Mouse (Mus musculus) forebrain, embryonic 12.5 days (tissue): Measurements from ENCODE around the gene 9930021J03Rik. TPM values are rescaled to one million over a fixed set of nuclear protein-coding genes. Genes with fewer than 3 reads are reported as not detected.

Source experiments
- ATAC-seq: fragments of 200-750 bp; cut with Nextera tagmentation; 2 replicates; pipeline ENCODE4 v1.8.0; 2017; ENCODE audit warnings: moderate TSS enrichment; ENCODE audit not compliant: low FRiP score
- H3K27ac ChIP-seq: fragments of 300-500 bp; sonication (generic); 2 replicates; pipeline ENCODE4 v1.5.1; 2016; ENCODE audit warnings: mild to moderate bottlenecking
- H3K27me3 ChIP-seq: fragments of 300-500 bp; sonication (generic); 2 replicates; pipeline ENCODE4 v1.6.1; 2016; ENCODE audit warnings: mild to moderate bottlenecking
- H3K36me3 ChIP-seq: fragments of 300-500 bp; sonication (generic); replicated peaks from 2 replicates; pipeline ENCODE4 v1.6.1; 2016; ENCODE audit warnings: mild to moderate bottlenecking
- H3K4me1 ChIP-seq: fragments of 300-500 bp; sonication (generic); 2 replicates; pipeline ENCODE4 v1.6.1; 2016
- H3K4me2 ChIP-seq: fragments of 300-500 bp; sonication (generic); 2 replicates; pipeline ENCODE4 v1.6.1; 2016; ENCODE audit warnings: mild to moderate bottlenecking, moderate library complexity
- H3K4me3 ChIP-seq: fragments of 300-500 bp; sonication (generic); replicated peaks from 2 replicates; pipeline ENCODE4 v1.5.1; 2016; ENCODE audit warnings: mild to moderate bottlenecking
- H3K9ac ChIP-seq: fragments of 300-500 bp; sonication (generic); 2 replicates; pipeline ENCODE4 v1.6.1; 2016; ENCODE audit warnings: mild to moderate bottlenecking
- H3K9me3 ChIP-seq: fragments of 300-500 bp; sonication (generic); 2 replicates; pipeline ENCODE4 v1.6.1; 2016
- WGBS: fragments of 180-500 bp; shearing (Covaris S2); methylation state at CpG from one replicate; pipeline ENCODE4 v1.1.7; 2016; 5-methylcytosine and 5-hydroxymethylcytosine counted together
- polyA plus RNA-seq: library from polyadenylated mRNA; unstranded; fragments of >200 nt; fragmentation: Nextera tagmentation; extraction: Ambion mirVana; gene quantifications from 2 replicates; pipeline ENCODE4 v1.2.1, GENCODE M21; 2016

Gene 9930021J03Rik
- polyA plus RNA-seq, 1 experiment from 2014 or later, result 8.2 TPM

DNA sequence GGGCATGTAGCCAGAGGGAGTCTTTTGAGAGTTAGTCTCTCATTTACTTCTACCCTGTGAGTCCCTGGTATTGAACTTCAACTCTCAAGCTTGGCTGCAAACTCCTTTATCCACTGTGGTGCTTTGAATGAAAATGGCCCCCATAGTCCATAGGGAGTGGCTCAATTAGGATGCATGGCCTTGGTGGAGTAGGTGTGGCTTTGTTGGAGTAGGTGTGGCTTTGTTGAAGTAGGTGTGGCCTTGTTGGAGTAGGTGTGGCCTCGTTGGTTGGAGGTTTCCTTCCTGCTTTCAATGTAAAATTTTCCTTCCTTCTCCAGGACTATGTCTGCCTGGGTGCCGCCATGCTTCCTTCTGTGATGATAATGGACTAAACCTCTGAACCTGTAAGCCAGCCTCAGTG is 25.1 kb upstream of the 9930021J03Rik start:
- no peaks in the 10 kb centered on the region for H3K4me1 ChIP-seq
- H3K4me3 ChIP-seq, result no peak overlapping the region
- no peak overlapping the region for H3K27ac ChIP-seq
- H3K36me3 ChIP-seq, result no peaks in the 10 kb centered on the region
- 75% methylated on average over 2 of the region's 2 CpGs for WGBS
- no peak for ATAC-seq
- H3K9ac ChIP-seq, result no peak overlapping the region
- 0 out of 2 replicates have a peak, but pooled peaks cover 4% of the 10 kb centered on the region for H3K27me3 ChIP-seq
- H3K4me2 ChIP-seq, result no peak overlapping the region
- H3K9me3 ChIP-seq, result no peaks in the 10 kb centered on the region

DNA sequence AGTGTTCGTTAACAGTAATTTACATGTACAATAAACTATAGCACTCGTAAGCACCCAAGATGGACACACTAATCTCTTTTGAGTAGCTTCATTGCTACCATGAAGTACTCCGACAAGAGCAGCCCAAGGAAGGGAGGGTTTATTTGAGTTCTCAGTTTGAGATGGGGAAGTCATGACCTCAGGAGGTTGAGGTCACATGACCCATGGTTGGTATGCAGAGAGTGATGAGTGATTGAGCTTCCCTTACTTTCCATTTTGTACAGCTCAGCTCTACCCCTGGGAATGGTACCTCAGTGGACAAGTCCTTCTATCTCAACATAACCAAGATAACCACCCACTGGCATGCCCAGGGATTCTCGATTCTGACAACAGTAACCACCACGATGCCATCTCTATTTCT is 22.8 kb upstream of the 9930021J03Rik start:
- WGBS, result 83% methylated on average over 5 of the region's 5 CpGs
- H3K4me3 ChIP-seq, result no peak overlapping the region
- H3K9me3 ChIP-seq, result no peaks in the 10 kb centered on the region
- no peaks in the 10 kb centered on the region for H3K27me3 ChIP-seq
- no peak for ATAC-seq
- no peak overlapping the region for H3K4me2 ChIP-seq
- H3K36me3 ChIP-seq, result no peaks in the 10 kb centered on the region
- H3K4me1 ChIP-seq, result no peaks in the 10 kb centered on the region
- no peak overlapping the region for H3K9ac ChIP-seq
- H3K27ac ChIP-seq, result no peak overlapping the region

DNA sequence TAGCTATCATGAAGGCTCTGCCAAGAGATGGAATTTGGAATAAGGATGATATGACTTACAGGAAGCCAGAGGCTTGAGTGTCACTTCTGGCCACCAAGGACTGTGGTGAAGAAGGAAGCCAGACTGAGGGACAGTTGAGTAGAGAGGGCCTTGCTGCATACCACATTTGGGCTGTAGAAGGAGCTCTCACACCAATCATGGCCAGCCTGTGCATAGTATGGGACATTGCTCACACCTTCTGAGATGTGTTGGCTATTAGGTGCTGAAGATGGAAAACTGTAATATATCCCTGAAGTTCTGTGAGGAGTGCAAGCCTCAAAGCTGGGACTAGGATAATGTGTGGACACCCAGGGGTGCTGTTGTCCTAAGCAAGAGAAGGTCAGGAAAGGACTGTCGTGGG is 20.9 kb upstream of the 9930021J03Rik start:
- no peak for ATAC-seq
- Histone ChIP-seq H3K36me3 (no peaks in the 10 kb centered on the region), H3K9ac (no peak overlapping the region), H3K4me1 (no peaks in the 10 kb centered on the region), H3K9me3 (no peaks in the 10 kb centered on the region), H3K4me3 (no peak overlapping the region), H3K27ac (no peak overlapping the region), H3K4me2 (no peak overlapping the region), H3K27me3 (no peaks in the 10 kb centered on the region)
- WGBS, result 81% methylated on average over 1 of the region's 1 CpGs

DNA sequence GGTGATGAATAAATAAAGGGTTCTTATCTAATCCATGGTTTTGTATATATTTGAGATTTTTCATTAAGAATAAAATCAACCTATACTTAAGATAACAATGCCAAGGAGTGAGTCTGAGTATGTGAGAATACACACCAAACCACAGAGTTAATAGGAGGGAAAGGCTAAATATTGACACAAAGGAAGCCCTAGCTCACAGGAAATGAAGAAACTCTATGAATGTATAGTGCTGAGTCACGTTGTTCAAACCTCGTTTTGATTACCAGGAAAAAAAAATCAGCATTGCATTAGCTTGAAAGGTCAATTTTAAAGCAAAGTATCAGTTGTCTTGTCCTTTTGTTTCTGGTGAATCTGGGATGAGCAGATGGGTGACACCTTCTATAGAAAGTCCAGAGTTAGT is 19.2 kb upstream of the 9930021J03Rik start:
- 65% methylated on average over 2 of the region's 2 CpGs for WGBS
- no peak for ATAC-seq
- H3K36me3 ChIP-seq, result no peaks in the 10 kb centered on the region
- H3K9ac ChIP-seq, result no peak overlapping the region
- no peaks in the 10 kb centered on the region for H3K4me1 ChIP-seq
- H3K4me2 ChIP-seq, result no peak overlapping the region
- no peaks in the 10 kb centered on the region for H3K9me3 ChIP-seq
- H3K4me3 ChIP-seq, result no peak overlapping the region
- H3K27ac ChIP-seq, result no peak overlapping the region
- H3K27me3 ChIP-seq, result no peaks in the 10 kb centered on the region

DNA sequence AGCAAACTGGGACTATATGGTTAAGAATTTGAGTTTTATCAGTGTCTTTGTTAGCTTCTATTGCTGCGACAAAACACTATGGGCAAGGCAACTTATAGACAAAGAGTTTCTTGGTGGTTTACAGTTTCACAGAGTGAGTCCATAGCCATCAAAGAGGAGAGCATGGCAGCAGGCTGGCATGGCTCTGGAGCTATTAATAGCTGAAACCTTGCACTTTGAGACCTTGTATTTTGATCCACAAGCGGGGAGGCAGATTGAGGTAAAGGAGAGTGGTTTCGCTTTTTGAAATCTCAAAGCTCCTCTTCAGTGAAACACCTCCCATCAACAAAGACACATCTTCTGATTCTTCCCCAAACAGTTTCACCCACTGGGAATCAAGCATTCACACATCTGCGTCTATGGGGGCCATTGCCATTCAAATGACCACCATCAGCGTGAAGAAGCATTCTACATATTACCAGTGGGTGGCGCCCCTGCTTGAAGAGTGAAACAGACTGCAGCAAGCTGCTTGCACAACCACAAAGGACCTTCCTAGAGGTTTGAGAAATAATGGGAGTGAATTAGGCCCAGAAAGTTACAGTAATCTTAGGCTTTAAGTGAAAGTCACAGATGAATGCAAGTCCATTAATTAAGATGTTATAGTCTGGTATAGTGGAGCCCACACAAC is 18.4 kb upstream of the 9930021J03Rik start:
- H3K9me3 ChIP-seq, result no peaks in the 10 kb centered on the region
- no peak overlapping the region for H3K4me2 ChIP-seq
- WGBS, result 44% methylated on average over 6 of the region's 6 CpGs
- H3K4me1 ChIP-seq, result no peaks in the 10 kb centered on the region
- no peaks in the 10 kb centered on the region for H3K27me3 ChIP-seq
- ATAC-seq, result no peak
- no peaks in the 10 kb centered on the region for H3K36me3 ChIP-seq
- H3K4me3 ChIP-seq, result no peak overlapping the region
- no peak overlapping the region for H3K9ac ChIP-seq
- no peak overlapping the region for H3K27ac ChIP-seq

DNA sequence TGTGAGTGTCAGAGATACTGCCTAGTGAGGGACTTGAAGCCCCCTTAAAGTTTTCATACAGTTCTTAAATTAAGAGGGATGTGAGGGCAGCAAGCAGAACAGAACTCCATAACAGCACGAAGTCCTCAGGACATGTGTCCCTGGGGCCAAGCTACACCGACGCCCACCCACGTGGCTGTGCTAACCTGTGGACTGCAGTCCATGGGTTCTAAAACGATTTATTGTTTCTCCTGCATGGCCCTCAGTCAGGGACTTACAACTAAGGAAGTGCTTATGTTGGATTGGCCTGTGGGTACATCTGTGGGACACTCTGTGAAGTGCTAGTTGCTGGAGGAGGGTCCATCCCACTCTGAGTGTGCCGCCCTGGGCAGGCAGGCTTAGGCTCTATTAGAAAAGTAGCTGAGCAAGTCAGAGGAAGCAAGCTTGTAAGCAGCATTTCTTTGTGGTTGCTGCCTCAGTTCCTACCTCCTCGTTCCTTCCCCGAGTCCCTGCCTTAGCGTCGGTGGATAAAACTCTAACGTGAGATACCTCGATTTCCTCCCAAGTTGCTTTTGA is 17.7 kb upstream of the 9930021J03Rik start:
- Histone ChIP-seq H3K4me1 (no peaks in the 10 kb centered on the region), H3K36me3 (no peaks in the 10 kb centered on the region), H3K27me3 (no peaks in the 10 kb centered on the region), H3K9ac (no peak overlapping the region), H3K4me3 (no peak overlapping the region), H3K9me3 (no peaks in the 10 kb centered on the region), H3K4me2 (no peak overlapping the region), H3K27ac (no peak overlapping the region)
- 67% methylated on average over 12 of the region's 12 CpGs for WGBS
- ATAC-seq, result no peak

DNA sequence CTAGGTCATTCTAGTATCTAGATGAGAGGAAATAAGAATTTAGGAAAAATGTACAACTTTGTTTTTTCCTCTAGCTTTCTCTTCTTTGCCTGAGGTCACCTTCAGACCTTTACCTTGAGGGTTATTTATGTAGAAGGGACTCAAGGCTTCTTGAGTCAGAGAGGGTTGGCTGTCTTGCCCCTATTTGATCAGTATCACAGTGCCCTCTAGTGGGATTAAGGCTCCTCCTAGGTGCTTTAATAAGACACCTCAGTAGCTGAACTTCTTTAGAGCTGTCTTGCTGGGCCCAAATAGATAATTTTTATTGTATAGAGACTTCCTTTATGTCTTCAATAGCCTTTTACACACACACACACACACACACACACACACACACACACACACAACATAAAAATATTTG is 15.2 kb upstream of the 9930021J03Rik start:
- H3K36me3 ChIP-seq, result no peaks in the 10 kb centered on the region
- H3K27me3 ChIP-seq, result no peaks in the 10 kb centered on the region
- H3K9me3 ChIP-seq, result no peaks in the 10 kb centered on the region
- no peak overlapping the region for H3K4me2 ChIP-seq
- no peak overlapping the region for H3K9ac ChIP-seq
- no peak overlapping the region for H3K27ac ChIP-seq
- H3K4me3 ChIP-seq, result no peak overlapping the region
- ATAC-seq, result no peak
- no peaks in the 10 kb centered on the region; the same call in 1 of the 2 replicates for H3K4me1 ChIP-seq

DNA sequence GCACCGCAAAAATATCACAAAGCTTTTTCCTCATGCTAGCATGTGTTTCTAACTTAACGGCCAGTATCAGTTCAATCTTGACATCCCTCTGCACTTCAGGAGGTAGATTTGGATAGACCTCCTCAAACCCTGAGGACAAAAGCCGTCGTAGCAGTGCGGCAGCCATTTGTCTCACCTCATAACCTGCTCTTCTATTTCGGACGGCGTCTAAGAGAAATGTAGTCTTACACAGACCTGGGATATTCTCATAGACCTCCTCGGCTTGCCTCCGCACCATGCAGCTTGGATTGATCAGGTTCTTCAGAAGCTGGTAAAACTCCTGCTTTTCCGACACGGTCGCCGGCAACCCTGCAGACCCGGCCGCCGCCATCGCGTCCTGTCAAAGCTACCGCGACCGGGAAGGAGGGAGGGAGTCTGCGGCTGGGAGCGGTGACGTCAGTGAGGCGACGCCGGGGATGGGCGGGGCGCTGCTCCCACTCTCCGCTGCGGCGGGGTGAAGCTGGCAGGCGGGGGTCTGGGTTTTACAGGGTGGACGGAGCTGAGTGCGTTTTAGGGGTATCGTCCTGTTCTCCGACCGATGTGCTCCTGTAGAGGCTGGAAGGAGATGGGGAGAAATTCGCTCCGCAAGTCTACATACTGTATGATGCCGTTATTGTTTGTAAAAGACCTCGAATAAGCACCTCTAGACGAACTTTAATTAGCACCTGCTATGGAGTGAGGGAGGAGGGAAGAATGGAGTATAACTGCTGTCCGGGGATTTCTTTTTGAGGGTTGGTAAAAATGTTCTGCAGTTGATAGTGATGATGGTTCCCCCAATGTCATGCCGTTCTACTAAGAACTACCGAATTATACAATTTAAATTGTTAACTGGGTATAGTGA is 7.0 kb upstream of the 9930021J03Rik start, which contains the start of gene Ranbp6:
TSS of gene Ranbp6 (minus strand) at position 394 of the 880 bp plus-strand sequence.
- no peak within 1 kb of the TSS for H3K27ac ChIP-seq
- under 1% methylated on average over 47 of the region's 47 CpGs for WGBS

DNA sequence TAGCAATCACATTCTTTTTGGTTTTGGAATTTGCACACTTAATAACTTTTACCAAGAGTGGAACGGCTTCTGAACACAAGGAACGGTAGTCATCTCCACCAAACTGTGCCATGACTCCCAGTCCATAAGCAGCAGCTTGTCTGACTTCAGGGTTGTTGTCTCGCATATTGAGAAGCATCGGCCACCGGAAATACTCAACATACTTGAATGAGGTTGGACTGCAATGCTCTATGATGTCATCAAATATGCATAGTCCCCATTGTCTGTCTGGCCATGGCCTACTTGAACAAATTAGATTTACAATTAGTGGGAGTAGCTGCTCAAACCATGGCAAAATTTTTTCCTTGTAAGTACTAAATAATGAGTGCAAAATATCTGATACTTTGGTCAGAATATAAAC is 4.2 kb upstream of the 9930021J03Rik start:
- 90% methylated on average over 5 of the region's 5 CpGs for WGBS
- H3K4me1 ChIP-seq, result peaks cover 30% of the 10 kb centered on the region
- no peak overlapping the region for H3K4me3 ChIP-seq
- H3K9me3 ChIP-seq, result no peaks in the 10 kb centered on the region
- H3K4me2 ChIP-seq, result no peak overlapping the region
- no peak overlapping the region for H3K9ac ChIP-seq
- no peak overlapping the region for H3K27ac ChIP-seq
- H3K27me3 ChIP-seq, result no peaks in the 10 kb centered on the region; the same call in 1 of the 2 replicates
- H3K36me3 ChIP-seq, result peaks cover 26% of the 10 kb centered on the region
- ATAC-seq, result no peak

More for the DNA sequence above, 7.0 kb upstream of the 9930021J03Rik start, which contains the start of gene Ranbp6:
- Histone ChIP-seq H3K4me3 (peak within 1 kb of the TSS; percentile 64), H3K9ac (peak within 1 kb of the TSS; percentile 78), H3K9me3 (no peaks in the 10 kb centered on the region), H3K4me2 (peak within 1 kb of the TSS; percentile 65), H3K4me1 (peaks cover 30% of the 10 kb centered on the region), H3K27me3 (no peaks in the 10 kb centered on the region; the same call in 1 of the 2 replicates), H3K36me3 (peaks cover 26% of the 10 kb centered on the region)
- ATAC-seq, result peak; percentile 97

DNA sequence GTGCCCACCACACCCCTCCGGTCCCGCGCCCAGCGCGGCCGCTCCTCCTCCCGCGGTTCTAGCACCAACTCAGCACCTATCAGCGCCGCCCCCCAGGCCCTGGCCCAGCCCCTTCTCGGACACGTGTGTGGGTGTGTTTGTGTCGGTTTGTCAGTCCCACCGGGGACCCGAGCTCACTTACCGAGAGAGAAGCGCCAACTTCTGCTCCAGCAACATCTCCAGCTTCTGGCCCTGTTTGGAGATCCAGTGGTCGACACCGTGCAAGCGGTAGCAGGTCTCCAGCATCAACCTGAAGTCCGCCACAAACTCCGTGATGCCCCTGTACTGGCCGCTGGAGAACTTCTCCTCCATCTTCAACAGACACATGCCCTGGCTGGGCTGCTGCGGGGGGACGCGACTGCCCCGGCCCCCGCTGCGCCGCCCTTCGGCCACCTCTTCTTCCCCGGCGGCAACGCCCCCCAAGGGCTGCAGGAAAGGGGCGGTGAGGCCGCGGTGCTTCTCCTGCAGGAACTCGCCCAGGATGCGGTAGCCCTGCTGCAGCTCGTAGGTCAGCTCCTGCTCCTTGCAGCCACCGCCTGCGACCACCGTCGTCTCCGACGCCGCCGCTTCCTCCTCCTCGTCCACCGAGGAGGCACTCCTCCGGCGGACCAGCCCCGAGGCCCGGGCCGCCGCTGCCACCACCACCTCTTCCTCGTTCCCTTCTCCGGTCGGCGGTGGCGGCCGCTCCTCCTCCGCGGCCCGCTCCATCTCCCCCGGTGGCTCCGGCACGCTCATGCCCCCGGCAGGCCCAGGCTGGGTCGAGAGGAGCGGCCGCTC is 480 bp downstream of the 9930021J03Rik start:
- Histone ChIP-seq H3K27me3 (no peaks in the 10 kb centered on the region), H3K36me3 (peaks cover 17% of the 10 kb centered on the region), H3K27ac (peak overlapping the region; percentile 93), H3K4me3 (peak overlapping the region; percentile 72), H3K4me1 (peaks cover 29% of the 10 kb centered on the region), H3K4me2 (peak overlapping the region; percentile 88), H3K9me3 (no peaks in the 10 kb centered on the region), H3K9ac (peak overlapping the region; percentile 92)
- under 1% methylated on average over 69 of the region's 72 CpGs for WGBS
- ATAC-seq, result peak; percentile 56

DNA sequence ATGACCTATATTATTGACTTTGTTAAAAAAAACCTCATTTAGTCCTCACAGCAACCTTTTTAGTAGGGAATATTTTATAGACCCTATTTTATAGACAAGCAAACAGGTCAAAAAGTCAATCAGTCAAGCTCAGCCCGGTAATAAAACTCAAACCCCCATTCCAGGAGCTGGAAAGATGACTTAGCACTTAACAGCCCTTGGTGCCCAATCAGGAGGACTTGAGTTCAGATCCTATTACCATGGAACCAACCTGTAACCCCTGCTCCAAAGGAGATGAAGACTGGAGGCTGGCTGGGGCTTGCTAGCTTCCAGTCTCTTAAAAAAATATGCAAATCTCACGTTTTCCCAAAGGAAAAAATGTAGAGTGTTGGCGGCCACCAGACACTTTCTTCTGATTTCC is 1.8 kb downstream of the 9930021J03Rik start:
- Histone ChIP-seq H3K9me3 (no peaks in the 10 kb centered on the region), H3K27me3 (no peaks in the 10 kb centered on the region), H3K4me3 (peak overlapping the region; percentile 24), H3K27ac (no peak overlapping the region), H3K4me2 (peak overlapping the region; percentile 88), H3K36me3 (peaks cover 3% of the 10 kb centered on the region), H3K9ac (peak overlapping the region; percentile 9; the same call in 1 of the 2 replicates), H3K4me1 (peaks cover 15% of the 10 kb centered on the region)
- WGBS, result 59% methylated on average over 3 of the region's 3 CpGs
- ATAC-seq, result no peak

DNA sequence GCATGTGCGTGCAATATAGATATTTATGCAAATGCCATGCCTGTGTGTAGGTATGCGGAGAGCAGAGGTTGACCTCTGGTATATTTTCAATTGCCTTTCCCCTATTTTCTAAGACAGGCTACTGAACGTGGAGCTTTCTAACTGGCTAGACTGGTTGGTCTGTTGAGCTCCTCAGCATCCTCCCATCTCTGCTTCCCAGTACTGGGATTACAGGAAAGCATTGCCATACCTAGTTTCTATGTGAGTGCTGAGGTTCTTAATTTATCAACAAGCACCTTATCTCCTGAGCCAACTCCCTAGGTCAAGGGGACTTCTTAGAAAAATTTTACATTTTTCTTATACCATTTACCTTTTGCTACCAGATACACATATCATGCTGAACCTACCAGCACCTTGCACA is 8.4 kb downstream of the 9930021J03Rik start:
- WGBS, result 89% methylated on average over 3 of the region's 3 CpGs
- H3K4me3 ChIP-seq, result no peak overlapping the region

More for the DNA sequence above, 8.4 kb downstream of the 9930021J03Rik start:
- H3K36me3 ChIP-seq, result no peaks in the 10 kb centered on the region
- ATAC-seq, result no peak
- peaks cover 3% of the 10 kb centered on the region; the same call in 1 of the 2 replicates for H3K4me1 ChIP-seq
- no peak overlapping the region for H3K27ac ChIP-seq
- H3K27me3 ChIP-seq, result no peaks in the 10 kb centered on the region
- H3K4me2 ChIP-seq, result no peak overlapping the region
- no peaks in the 10 kb centered on the region for H3K9me3 ChIP-seq
- H3K9ac ChIP-seq, result no peak overlapping the region
